Comparison of ENCODE assay signal across 21 mouse cellular contexts in genomic region chr9:115545792-115546191, GRCm38 (mm10).
DNase-seq lines count a peak whose midpoint lies in the region; ATAC-seq and TF ChIP-seq lines count a peak whose summit lies in the region.
"Had no signal": no experiment of that assay in that cellular context is flagged by ENCODE, and none has a peak within 500 bp of the region (broad histone marks: within the 10 kb centered on the region; RNA-seq: fewer than 3 reads in every experiment).

No protein-coding gene starts in this region.

- H3K9ac ChIP-seq in lung, embryonic 14.5 days, result no peak overlapping the region
- no peak overlapping the region for H3K9ac ChIP-seq in lung, postnatal 0 days (replicated peaks; ENCODE audit: low read depth)
- no peak overlapping the region for H3K9ac ChIP-seq in ES-E14 (ENCODE audit: insufficient read depth, low read depth, low read length, poor library complexity, severe bottlenecking)
- no peak overlapping the region for H3K9ac ChIP-seq in hindbrain, embryonic 16.5 days (ENCODE audit: low read depth, low read length)
- H3K9ac ChIP-seq: forebrain, embryonic 13.5 days; forebrain, postnatal 0 days; heart, embryonic 15.5 days; hindbrain, embryonic 13.5 days; intestine, embryonic 15.5 days had no signal

- no peak overlapping the region for H3K27ac ChIP-seq in lung, embryonic 14.5 days (ENCODE audit: low read depth)
- no peak overlapping the region for H3K27ac ChIP-seq in lung, postnatal 0 days (ENCODE audit: low read length)
- H3K27ac ChIP-seq in ES-E14 (ENCODE audit: insufficient read depth, low read depth, low read length, poor library complexity, severe bottlenecking), result no peak overlapping the region
- H3K27ac ChIP-seq in embryonic facial prominence, embryonic 10.5 days (replicated peaks), result no peak overlapping the region
- H3K27ac ChIP-seq in hindbrain, embryonic 16.5 days (ENCODE audit: low read depth, low read length), result no peak overlapping the region
- H3K27ac ChIP-seq: forebrain, embryonic 13.5 days; heart, adult 2 months; heart, embryonic 15.5 days; hindbrain, embryonic 13.5 days; intestine, embryonic 15.5 days had no signal

- H3K36me3 ChIP-seq in lung, embryonic 14.5 days (ENCODE audit: insufficient read depth), result no peaks in the 10 kb centered on the region
- no peaks in the 10 kb centered on the region for H3K36me3 ChIP-seq in lung, postnatal 0 days (ENCODE audit: insufficient read depth, low read length)
- no peaks in the 10 kb centered on the region for H3K36me3 ChIP-seq in ES-E14 (ENCODE audit: control insufficient read depth, insufficient read depth, low read length, poor library complexity, severe bottlenecking)
- H3K36me3 ChIP-seq in embryonic facial prominence, embryonic 10.5 days (replicated peaks), result no peaks in the 10 kb centered on the region
- no peaks in the 10 kb centered on the region for H3K36me3 ChIP-seq in hindbrain, embryonic 16.5 days (ENCODE audit: control insufficient read depth, insufficient read depth, low read length)
- H3K36me3 ChIP-seq: heart, embryonic 15.5 days; hindbrain, embryonic 13.5 days; intestine, embryonic 15.5 days had no signal

- 0 out of 2 replicates have a peak, but pooled peaks have one; percentile 10 for TF ChIP-seq CTCF in lung, embryonic 14.5 days (IDR thresholded peaks at IDR 0.05; ENCODE audit: low read depth)
- TF ChIP-seq CTCF in lung, postnatal 0 days (IDR thresholded peaks at IDR 0.05), result no peak

- H3K9me3 ChIP-seq in lung, embryonic 14.5 days (ENCODE audit: low read depth, low read length), result no peaks in the 10 kb centered on the region
- H3K9me3 ChIP-seq in lung, postnatal 0 days (ENCODE audit: low read length), result no peaks in the 10 kb centered on the region
- no peaks in the 10 kb centered on the region for H3K9me3 ChIP-seq in ES-E14 (ENCODE audit: control insufficient read depth, insufficient read depth, low read depth, low read length)
- peaks cover 4% of the 10 kb centered on the region; the same call in 1 of the 2 replicates for H3K9me3 ChIP-seq in embryonic facial prominence, embryonic 10.5 days
- H3K9me3 ChIP-seq in hindbrain, embryonic 16.5 days (ENCODE audit: control insufficient read depth, low read length), result no peaks in the 10 kb centered on the region
- H3K9me3 ChIP-seq: heart, embryonic 15.5 days; hindbrain, embryonic 13.5 days; intestine, embryonic 15.5 days had no signal

- DNase-seq in lung, embryonic 14.5 days, result no peak
- no peak for DNase-seq in lung, postnatal 0 days (ENCODE audit: low spot score)
- DNase-seq in ES-E14 (ENCODE audit: low read depth, low spot score), result peak; percentile 63
- DNase-seq in embryonic facial prominence, embryonic 10.5 days (ENCODE audit: low spot score), result peak; percentile 36
- no peak for DNase-seq in cerebellum, postnatal 4 days (ENCODE audit: low spot score in 2 of 2)
- DNase-seq in thymus, adult 18-20 months, result no peak
- DNase-seq: adrenal gland, postnatal 14 days; cerebellum, adult 18-20 months; cerebellum, adult 9-11 months; forebrain, postnatal 0 days; gastrocnemius, postnatal 14 days; heart, adult 2 months; heart, postnatal 14 days; kidney, adult 2 months had no signal

- H3K4me2 ChIP-seq in lung, embryonic 14.5 days, result no peak overlapping the region
- H3K4me2 ChIP-seq in lung, postnatal 0 days (replicated peaks; ENCODE audit: low read depth, low read length), result no peak overlapping the region
- no peak overlapping the region for H3K4me2 ChIP-seq in hindbrain, embryonic 16.5 days (ENCODE audit: low read length)
- H3K4me2 ChIP-seq: forebrain, embryonic 13.5 days; heart, embryonic 11.5 days; heart, embryonic 15.5 days; hindbrain, embryonic 13.5 days; intestine, embryonic 15.5 days had no signal

- H3K4me1 ChIP-seq in lung, embryonic 14.5 days (ENCODE audit: insufficient read depth), result no peaks in the 10 kb centered on the region; the same call in 1 of the 2 replicates
- no peaks in the 10 kb centered on the region for H3K4me1 ChIP-seq in lung, postnatal 0 days (ENCODE audit: insufficient read depth, low read depth, low read length)
- peaks cover 10 to 20% of the 10 kb centered on the region in 2 experiments for H3K4me1 ChIP-seq in ES-E14 (ENCODE audit: control insufficient read depth in 2 of 2, insufficient read depth in 2 of 2, low read length in 2 of 2, poor library complexity in 1 of 2)
- H3K4me1 ChIP-seq in embryonic facial prominence, embryonic 10.5 days, result peaks cover 31% of the 10 kb centered on the region
- H3K4me1 ChIP-seq in hindbrain, embryonic 16.5 days (ENCODE audit: control insufficient read depth, insufficient read depth, low read depth, low read length), result peaks cover 4% of the 10 kb centered on the region

- 56% methylated on average over 2 of the region's 2 CpGs for WGBS in lung, embryonic 14.5 days
- WGBS in lung, postnatal 0 days, result 72% methylated on average over 2 of the region's 2 CpGs
- 17% methylated on average over 2 of the region's 2 CpGs for WGBS in embryonic facial prominence, embryonic 10.5 days
- 62% methylated on average over 2 of the region's 2 CpGs for WGBS in hindbrain, embryonic 16.5 days

- no peak for ATAC-seq in lung, embryonic 14.5 days (ENCODE audit: insufficient read depth)
- no peak for ATAC-seq in lung, postnatal 0 days
- ATAC-seq in hindbrain, embryonic 16.5 days, result no peak
- ATAC-seq: activated CD4-positive, CD25-positive, alpha-beta regulatory T cell, adult 4 months; forebrain, embryonic 13.5 days; forebrain, postnatal 0 days; intestine, embryonic 15.5 days had no signal

- no peaks in the 10 kb centered on the region for H3K27me3 ChIP-seq in lung, embryonic 14.5 days (ENCODE audit: insufficient read depth, low read length)
- no peaks in the 10 kb centered on the region for H3K27me3 ChIP-seq in lung, postnatal 0 days (replicated peaks; ENCODE audit: insufficient read depth, low read length)
- H3K27me3 ChIP-seq in embryonic facial prominence, embryonic 10.5 days (replicated peaks; ENCODE audit: low read depth, poor library complexity, severe bottlenecking), result no peaks in the 10 kb centered on the region
- H3K27me3 ChIP-seq in hindbrain, embryonic 16.5 days (replicated peaks; ENCODE audit: control insufficient read depth, insufficient read depth, low read length), result no peaks in the 10 kb centered on the region
- H3K27me3 ChIP-seq: forebrain, embryonic 13.5 days; heart, embryonic 15.5 days; hindbrain, embryonic 13.5 days; intestine, embryonic 15.5 days had no signal

- in situ Hi-C loops in ES-E14 (cut with MboI; ENCODE audit: low sequenced_read_pairs in 2 of 2, unreplicated experiment in 2 of 2), result no loop called here

- TF ChIP-seq EP300 in lung, postnatal 0 days (IDR thresholded peaks at IDR 0.05), result no peak

- H3K4me3 ChIP-seq in lung, embryonic 14.5 days (ENCODE audit: low read depth, low read length), result no peak overlapping the region
- no peak overlapping the region for H3K4me3 ChIP-seq in lung, postnatal 0 days (ENCODE audit: low read depth, low read length)
- no peak overlapping the region for H3K4me3 ChIP-seq in ES-E14 (ENCODE audit: insufficient read depth in 1 of 2, low read depth in 1 of 2, low read length in 2 of 2, poor library complexity in 1 of 2, severe bottlenecking in 1 of 2)
- H3K4me3 ChIP-seq in embryonic facial prominence, embryonic 10.5 days, result no peak overlapping the region
- H3K4me3 ChIP-seq in hindbrain, embryonic 16.5 days (ENCODE audit: low read length), result no peak overlapping the region
- H3K4me3 ChIP-seq: forebrain, embryonic 13.5 days; heart, adult 2 months; heart, embryonic 15.5 days; hindbrain, embryonic 13.5 days; intestine, embryonic 15.5 days had no signal

TF ChIP-seq in ES-E14, 5 proteins besides CTCF, POLR2A, EP300 and RAD21:
- 0 out of 2 replicates have a peak, but pooled peaks have one; percentile 29 for TF ChIP-seq CHD2 (IDR thresholded peaks at IDR 0.05; ENCODE audit: low read depth, low read length)
- TF ChIP-seq ZNF384 (IDR thresholded peaks at IDR 0.05; ENCODE audit: low read depth, low read length), result peak; percentile 44; the same call in 1 of the 2 replicates
- TF ChIP-seq ZC3H11A (IDR thresholded peaks at IDR 0.05; ENCODE audit: borderline replicate concordance, low read depth, low read length), result no peak

Comparison
In these comparisons a context has a peak if more than half of its experiments do, and no peak if none do; other contexts are left out.
1. DNase-seq: peak in ES-E14 (single experiment) and embryonic facial prominence, embryonic 10.5 days (single experiment); none in lung, embryonic 14.5 days (single experiment), lung, postnatal 0 days (single experiment), cerebellum, postnatal 4 days (0 of 2) and thymus, adult 18-20 months (0 of 2).